8 mouse cellular contexts compared by ENCODE assay signal in the genomic region with DNA sequence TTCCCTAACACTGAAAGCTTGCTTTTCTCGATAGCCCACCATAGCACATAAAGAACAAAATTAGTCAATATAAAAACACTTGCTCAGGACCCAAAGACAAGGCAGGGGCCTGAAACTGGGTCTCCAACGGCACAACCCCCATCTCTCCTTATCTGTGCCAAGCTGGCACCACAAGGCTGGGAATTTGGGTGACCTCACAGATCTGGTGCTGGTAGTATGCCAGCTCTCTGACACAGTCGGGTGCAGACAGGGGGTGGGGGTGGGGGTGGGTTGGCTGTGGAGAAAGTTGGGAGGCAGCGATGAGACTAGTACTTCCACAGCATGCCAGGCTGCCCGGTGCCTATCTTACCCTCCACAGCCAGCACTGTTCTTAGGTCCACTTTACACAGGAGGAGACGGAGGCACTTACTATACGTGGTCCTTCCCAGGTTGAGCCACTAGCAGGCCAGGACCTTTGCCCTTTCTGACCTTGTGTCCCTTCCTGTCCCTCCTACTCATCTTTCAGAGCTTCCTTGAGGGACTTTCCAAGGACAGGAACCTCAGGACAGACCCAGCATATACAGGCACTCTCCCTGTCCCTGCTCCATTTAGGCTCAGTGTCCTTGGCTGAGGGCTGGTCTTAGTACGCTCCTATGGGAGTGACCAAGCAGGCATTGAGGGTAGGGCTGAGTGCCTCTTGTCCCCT. TPM values are rescaled to one million over a fixed set of nuclear protein-coding genes. Genes with fewer than 3 reads are reported as not detected.
DNase-seq lines count a peak whose midpoint lies in the region; ATAC-seq and TF ChIP-seq lines count a peak whose summit lies in the region.

No protein-coding gene starts in this region.

- peak; percentile 88 for DNase-seq in heart, adult 11 months
- DNase-seq in heart, postnatal 14 days, result no peak
- no peak for DNase-seq in frontal cortex, postnatal 10 days (ENCODE audit: low spot score in 2 of 2)
- DNase-seq in right cerebral cortex, adult 2 months (ENCODE audit: low spot score in 2 of 2), result no peak
- no peak for DNase-seq in gastrocnemius, postnatal 4 days (ENCODE audit: low spot score in 2 of 2)

- no peak for TF ChIP-seq CTCF in E14TG2a.4 (conservative IDR thresholded peaks at IDR 0.05; ENCODE audit: low read length)

- 72% methylated on average over 8 of the region's 8 CpGs for WGBS in embryonic facial prominence, embryonic 13.5 days
- WGBS in liver, embryonic 12.5 days (ENCODE audit: insufficient replicate concordance), result 75% methylated on average over 8 of the region's 8 CpGs

- H3K4me3 ChIP-seq in E14TG2a.4 (replicated peaks; ENCODE audit: low read length), result peak overlapping the region; percentile 84
- peak overlapping the region; percentile 61; the same call in 1 of the 2 replicates for H3K4me3 ChIP-seq in embryonic facial prominence, embryonic 13.5 days
- H3K4me3 ChIP-seq in liver, embryonic 12.5 days, result peak overlapping the region; percentile 81

- H3K9me3 ChIP-seq in E14TG2a.4 (ENCODE audit: low read length), result no peaks in the 10 kb centered on the region
- H3K9me3 ChIP-seq in embryonic facial prominence, embryonic 13.5 days, result no peaks in the 10 kb centered on the region
- no peaks in the 10 kb centered on the region for H3K9me3 ChIP-seq in liver, embryonic 12.5 days (replicated peaks)

- H3K27me3 ChIP-seq in E14TG2a.4 (ENCODE audit: insufficient read depth, low read length), result no peaks in the 10 kb centered on the region
- no peaks in the 10 kb centered on the region for H3K27me3 ChIP-seq in embryonic facial prominence, embryonic 13.5 days
- no peaks in the 10 kb centered on the region for H3K27me3 ChIP-seq in liver, embryonic 12.5 days (replicated peaks)

- 0 out of 2 replicates have a peak overlapping the region, but pooled peaks have one; percentile 91 for H3K27ac ChIP-seq in embryonic facial prominence, embryonic 13.5 days
- peak overlapping the region; percentile 96 for H3K27ac ChIP-seq in liver, embryonic 12.5 days

- H3K9ac ChIP-seq in embryonic facial prominence, embryonic 13.5 days, result 0 out of 2 replicates have a peak overlapping the region, but pooled peaks have one; percentile 77
- H3K9ac ChIP-seq in liver, embryonic 12.5 days, result peak overlapping the region; percentile 67

- intact Hi-C loops in heart, postnatal 14 days (cut with DNase I), result no loop called here

- peak overlapping the region; percentile 81 for H3K4me2 ChIP-seq in embryonic facial prominence, embryonic 13.5 days
- H3K4me2 ChIP-seq in liver, embryonic 12.5 days, result peak overlapping the region; percentile 81

- H3K36me3 ChIP-seq in E14TG2a.4 (ENCODE audit: insufficient read depth, low read length), result peaks cover 44% of the 10 kb centered on the region
- peaks cover 6% of the 10 kb centered on the region; the same call in 1 of the 2 replicates for H3K36me3 ChIP-seq in embryonic facial prominence, embryonic 13.5 days
- H3K36me3 ChIP-seq in liver, embryonic 12.5 days, result peaks cover 13% of the 10 kb centered on the region

- peaks cover 70% of the 10 kb centered on the region for H3K4me1 ChIP-seq in E14TG2a.4 (replicated peaks; ENCODE audit: low read depth, low read length)
- H3K4me1 ChIP-seq in embryonic facial prominence, embryonic 13.5 days, result peaks cover 61% of the 10 kb centered on the region
- peaks cover 75% of the 10 kb centered on the region for H3K4me1 ChIP-seq in liver, embryonic 12.5 days

- no peak for ATAC-seq in embryonic facial prominence, embryonic 13.5 days (ENCODE audit: insufficient number of reproducible peaks, insufficient read depth, low FRiP score, low TSS enrichment, low read depth)
- ATAC-seq in liver, embryonic 12.5 days, result 0 out of 2 replicates have a peak, but pooled peaks have one; percentile 5

RNA-seq across cellular contexts. Expression of gene Samd4b, which starts 2.1 kb away (rescaled TPM):
- total RNA-seq in heart, postnatal 14 days (2021), result 10 to 100 TPM; 32.1 to 32.4 TPM
- 32.8 and 33.3 TPM in 2 replicates for polyA plus RNA-seq in embryonic facial prominence, embryonic 13.5 days (2015; fragmentation: Nextera tagmentation; extraction: Ambion mirVana)
- 10.0 and 12.5 TPM in 2 replicates for polyA plus RNA-seq in liver, embryonic 12.5 days (2016; fragmentation: Nextera tagmentation; extraction: Ambion mirVana)
- total RNA-seq in gastrocnemius, postnatal 4 days (2021), result 10 to 100 TPM; 43.0 to 44.1 TPM

RNA-seq across cellular contexts. Expression of gene Pak4, which starts 2.1 kb away (rescaled TPM):
- 1 to 10 TPM; 8.5 to 9.9 TPM for total RNA-seq in heart, postnatal 14 days (2021)
- polyA plus RNA-seq in embryonic facial prominence, embryonic 13.5 days (2015; fragmentation: Nextera tagmentation; extraction: Ambion mirVana), result 35.8 and 36.0 TPM in 2 replicates
- polyA plus RNA-seq in liver, embryonic 12.5 days (2016; fragmentation: Nextera tagmentation; extraction: Ambion mirVana), result 24.3 and 24.6 TPM in 2 replicates
- 10 to 100 TPM; 11.9 to 12.4 TPM for total RNA-seq in gastrocnemius, postnatal 4 days (2021)

RNA-seq across cellular contexts. Expression of gene Acp7, which starts 35.2 kb away (rescaled TPM):
- total RNA-seq in heart, postnatal 14 days (2021), result not detected
- polyA plus RNA-seq in embryonic facial prominence, embryonic 13.5 days (2015; fragmentation: Nextera tagmentation; extraction: Ambion mirVana), result 0.23 TPM in 1 of 2 replicates, not detected in the other
- not detected in 2 replicates for polyA plus RNA-seq in liver, embryonic 12.5 days (2016; fragmentation: Nextera tagmentation; extraction: Ambion mirVana)
- not detected for total RNA-seq in gastrocnemius, postnatal 4 days (2021)

RNA-seq across cellular contexts. Expression of gene Nccrp1, which starts 48.8 kb away (rescaled TPM):
- total RNA-seq in heart, postnatal 14 days (2021), result not detected
- polyA plus RNA-seq in embryonic facial prominence, embryonic 13.5 days (2015; fragmentation: Nextera tagmentation; extraction: Ambion mirVana), result 0.18 TPM in 1 of 2 replicates, not detected in the other
- polyA plus RNA-seq in liver, embryonic 12.5 days (2016; fragmentation: Nextera tagmentation; extraction: Ambion mirVana), result not detected in 2 replicates
- not detected for total RNA-seq in gastrocnemius, postnatal 4 days (2021)

RNA-seq across cellular contexts. Expression of gene Sycn, which starts 55.2 kb away (rescaled TPM):
- not detected for total RNA-seq in heart, postnatal 14 days (2021)
- not detected in 2 replicates for polyA plus RNA-seq in embryonic facial prominence, embryonic 13.5 days (2015; fragmentation: Nextera tagmentation; extraction: Ambion mirVana)
- polyA plus RNA-seq in liver, embryonic 12.5 days (2016; fragmentation: Nextera tagmentation; extraction: Ambion mirVana), result not detected in 2 replicates
- not detected for total RNA-seq in gastrocnemius, postnatal 4 days (2021)
